Mouse (Mus musculus): Measurements from ENCODE around the gene Smagp. TPM values are rescaled to one million over a fixed set of nuclear protein-coding genes. Genes with fewer than 3 reads are reported as not detected.
"Not testable (repeated sequence)": the region's sequence is repeated elsewhere in the genome, so short reads cannot be mapped to it uniquely, and the experiment has no call there.

Gene Smagp
- polyA plus RNA-seq, 1 experiment from 2014 or later = 28.4 TPM

DNA sequence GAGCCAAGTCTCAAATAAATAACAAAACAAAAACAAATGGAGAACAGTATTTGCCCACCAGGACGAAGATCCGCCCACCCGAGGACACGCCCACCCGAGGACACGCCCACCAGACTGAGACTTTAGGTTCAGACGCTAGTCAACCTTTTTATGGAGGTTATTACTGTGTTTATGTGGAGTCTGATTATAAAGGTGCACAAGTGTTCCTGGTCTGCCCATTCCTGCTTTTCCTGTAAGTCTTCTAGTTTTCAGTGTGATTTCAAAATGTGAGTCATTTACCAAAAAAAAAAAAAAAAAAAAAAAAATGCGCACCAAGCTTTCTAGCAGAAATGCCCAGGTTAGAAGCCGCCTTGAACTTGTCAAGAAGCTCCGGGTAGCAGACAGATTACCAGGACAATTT is 9.5 kb downstream of the Smagp start:
- Histone ChIP-seq H3K4me1 (ENCODE audit: control insufficient read depth, insufficient read depth, low read length) (no peaks in the 10 kb centered on the region), H3K4me2 (replicated peaks; ENCODE audit: low read depth, low read length) (no peak overlapping the region), H3K4me3 (ENCODE audit: low read length) (no peak overlapping the region), H3K9me3 (ENCODE audit: control insufficient read depth, low read length) (no peaks in the 10 kb centered on the region), H3K27ac (ENCODE audit: low read depth, low read length) (no peak overlapping the region), H3K27me3 (ENCODE audit: control insufficient read depth, insufficient read depth, low read length) (no peaks in the 10 kb centered on the region), H3K36me3 (ENCODE audit: control insufficient read depth, insufficient read depth, low read length) (no peaks in the 10 kb centered on the region), H3K9ac (ENCODE audit: low read depth, low read length) (no peak overlapping the region)
- no peak for ATAC-seq (ENCODE audit: low FRiP score, low TSS enrichment)
- 18% methylated on average over 10 of the region's 10 CpGs for WGBS

DNA sequence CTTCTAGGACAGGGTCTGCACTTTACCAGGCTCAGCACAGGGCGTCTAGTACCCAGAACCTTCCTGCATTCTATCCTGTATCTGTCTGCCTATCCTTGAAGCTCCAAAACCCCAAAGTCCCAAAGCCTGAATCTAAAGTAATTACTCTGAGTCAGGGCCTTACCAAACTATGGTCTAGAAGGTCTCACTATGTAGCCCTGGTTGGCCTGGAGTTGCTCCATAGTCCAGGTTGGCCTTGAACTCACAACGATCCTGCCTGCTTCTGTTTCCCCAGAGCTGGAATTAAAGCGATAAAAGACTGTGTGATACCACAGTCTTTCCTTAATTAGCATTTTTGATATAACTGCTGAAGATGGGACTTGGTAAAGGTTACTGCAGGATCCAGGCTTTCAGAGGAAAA is 12.3 kb downstream of the Smagp start:
- no peaks in the 10 kb centered on the region for H3K9me3 ChIP-seq (ENCODE audit: control insufficient read depth, low read length)
- WGBS = 88% methylated on average over 3 of the region's 3 CpGs
- no peak for ATAC-seq (ENCODE audit: low FRiP score, low TSS enrichment)

GRCm38 (mm10) chr15:100623754-100624153 is 13.0 kb downstream of the Smagp start:
- Histone ChIP-seq H3K36me3 (ENCODE audit: control insufficient read depth, insufficient read depth, low read length) (peaks cover 23% of the 10 kb centered on the region), H3K4me1 (ENCODE audit: control insufficient read depth, insufficient read depth, low read length) (no peaks in the 10 kb centered on the region), H3K9me3 (ENCODE audit: control insufficient read depth, low read length) (no peaks in the 10 kb centered on the region), H3K4me3 (ENCODE audit: low read length) (no peak overlapping the region), H3K4me2 (replicated peaks; ENCODE audit: low read depth, low read length) (no peak overlapping the region), H3K9ac (ENCODE audit: low read depth, low read length) (no peak overlapping the region), H3K27ac (ENCODE audit: low read depth, low read length) (no peak overlapping the region), H3K27me3 (ENCODE audit: control insufficient read depth, insufficient read depth, low read length) (no peaks in the 10 kb centered on the region)
- 91% methylated on average over 9 of the region's 9 CpGs for WGBS
- no peak for ATAC-seq (ENCODE audit: low FRiP score, low TSS enrichment)

More for the DNA sequence above, 12.3 kb downstream of the Smagp start:
- H3K27me3 ChIP-seq (ENCODE audit: control insufficient read depth, insufficient read depth, low read length) = no peaks in the 10 kb centered on the region
- no peak overlapping the region for H3K4me3 ChIP-seq (ENCODE audit: low read length)
- no peaks in the 10 kb centered on the region for H3K4me1 ChIP-seq (ENCODE audit: control insufficient read depth, insufficient read depth, low read length)
- H3K9ac ChIP-seq (ENCODE audit: low read depth, low read length) = no peak overlapping the region
- H3K36me3 ChIP-seq (ENCODE audit: control insufficient read depth, insufficient read depth, low read length) = peaks cover 16% of the 10 kb centered on the region
- H3K4me2 ChIP-seq (replicated peaks; ENCODE audit: low read depth, low read length) = no peak overlapping the region
- H3K27ac ChIP-seq (ENCODE audit: low read depth, low read length) = no peak overlapping the region

GRCm38 (mm10) chr15:100622164-100622563 is 14.6 kb downstream of the Smagp start:
- no peak overlapping the region for H3K4me3 ChIP-seq (ENCODE audit: low read length)
- WGBS = 85% methylated on average over 7 of the region's 7 CpGs
- no peaks in the 10 kb centered on the region for H3K4me1 ChIP-seq (ENCODE audit: control insufficient read depth, insufficient read depth, low read length)
- H3K4me2 ChIP-seq (replicated peaks; ENCODE audit: low read depth, low read length) = no peak overlapping the region
- H3K9ac ChIP-seq (ENCODE audit: low read depth, low read length) = no peak overlapping the region
- no peak overlapping the region for H3K27ac ChIP-seq (ENCODE audit: low read depth, low read length)
- no peaks in the 10 kb centered on the region for H3K9me3 ChIP-seq (ENCODE audit: control insufficient read depth, low read length)
- no peaks in the 10 kb centered on the region for H3K27me3 ChIP-seq (ENCODE audit: control insufficient read depth, insufficient read depth, low read length)
- no peak for ATAC-seq (ENCODE audit: low FRiP score, low TSS enrichment)
- H3K36me3 ChIP-seq (ENCODE audit: control insufficient read depth, insufficient read depth, low read length) = peaks cover 37% of the 10 kb centered on the region

DNA sequence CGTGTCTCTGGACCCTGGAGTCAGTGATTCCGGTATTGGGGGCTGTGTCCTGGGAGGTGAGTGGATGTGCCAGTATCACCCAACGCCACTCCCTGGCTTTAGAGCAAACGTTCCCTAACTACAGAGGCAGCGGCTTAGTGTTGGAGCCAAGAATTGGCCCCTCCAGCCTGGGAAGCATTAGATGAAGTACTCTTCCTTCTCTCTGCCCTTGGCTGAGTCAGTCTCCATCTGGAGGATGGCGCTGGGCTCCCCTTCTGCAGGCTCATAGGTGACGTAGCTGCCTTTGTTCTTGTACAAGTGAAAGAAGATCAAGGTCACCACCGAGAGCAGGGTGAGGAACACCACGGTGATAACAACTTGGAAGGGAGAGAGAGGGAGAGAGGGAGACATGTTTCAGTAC is 15.1 kb downstream of the Smagp start:
- H3K27ac ChIP-seq (ENCODE audit: low read depth, low read length); ATAC-seq (ENCODE audit: low FRiP score, low TSS enrichment); H3K4me3 ChIP-seq (ENCODE audit: low read length); H3K4me2 ChIP-seq (replicated peaks; ENCODE audit: low read depth, low read length); H3K9ac ChIP-seq (ENCODE audit: low read depth, low read length); H3K9me3 ChIP-seq (ENCODE audit: control insufficient read depth, low read length); H3K27me3 ChIP-seq (ENCODE audit: control insufficient read depth, insufficient read depth, low read length); H3K4me1 ChIP-seq (ENCODE audit: control insufficient read depth, insufficient read depth, low read length): not testable (repeated sequence)
- WGBS = 66% methylated on average over 9 of the region's 9 CpGs
- peaks cover 40% of the 10 kb centered on the region for H3K36me3 ChIP-seq (ENCODE audit: control insufficient read depth, insufficient read depth, low read length)

DNA sequence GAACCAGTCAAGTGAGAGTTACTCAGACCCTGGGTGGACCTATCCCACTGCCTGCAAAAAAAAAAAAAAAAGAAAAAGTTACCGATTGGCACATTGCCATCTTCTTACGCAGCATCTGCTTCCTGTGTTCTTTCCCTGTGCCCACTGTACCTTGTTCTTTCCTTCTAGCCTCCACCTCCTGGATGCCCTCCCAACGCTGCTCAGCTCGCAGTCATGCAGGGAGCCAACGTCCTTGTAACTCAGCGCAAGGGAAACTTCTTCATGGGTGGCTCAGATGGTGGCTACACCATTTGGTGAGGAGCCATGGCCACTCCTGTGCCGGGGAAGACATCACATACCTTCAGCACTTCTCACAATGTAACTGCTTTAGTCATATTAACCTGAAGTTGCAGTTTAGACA is 17.5 kb downstream of the Smagp start:
- Histone ChIP-seq H3K27ac (ENCODE audit: low read depth, low read length) (no peak overlapping the region), H3K9me3 (ENCODE audit: control insufficient read depth, low read length) (no peaks in the 10 kb centered on the region), H3K9ac (ENCODE audit: low read depth, low read length) (no peak overlapping the region), H3K4me3 (ENCODE audit: low read length) (no peak overlapping the region), H3K36me3 (ENCODE audit: control insufficient read depth, insufficient read depth, low read length) (peaks cover 40% of the 10 kb centered on the region), H3K27me3 (ENCODE audit: control insufficient read depth, insufficient read depth, low read length) (no peaks in the 10 kb centered on the region), H3K4me1 (ENCODE audit: control insufficient read depth, insufficient read depth, low read length) (peaks cover 8% of the 10 kb centered on the region; the same call in 1 of the 2 replicates), H3K4me2 (replicated peaks; ENCODE audit: low read depth, low read length) (no peak overlapping the region)
- ATAC-seq (ENCODE audit: low FRiP score, low TSS enrichment) = no peak
- 89% methylated on average over 7 of the region's 7 CpGs for WGBS

GRCm38 (mm10) chr15:100616221-100616620 is 20.5 kb downstream of the Smagp start:
- Histone ChIP-seq H3K4me1 (ENCODE audit: control insufficient read depth, insufficient read depth, low read length) (peaks cover 14% of the 10 kb centered on the region; the same call in 1 of the 2 replicates), H3K27me3 (ENCODE audit: control insufficient read depth, insufficient read depth, low read length) (no peaks in the 10 kb centered on the region), H3K36me3 (ENCODE audit: control insufficient read depth, insufficient read depth, low read length) (peaks cover 40% of the 10 kb centered on the region), H3K4me2 (replicated peaks; ENCODE audit: low read depth, low read length) (peak overlapping the region; percentile 70), H3K4me3 (ENCODE audit: low read length) (peak overlapping the region; percentile 91), H3K9me3 (ENCODE audit: control insufficient read depth, low read length) (no peaks in the 10 kb centered on the region), H3K27ac (ENCODE audit: low read depth, low read length) (peak overlapping the region; percentile 97), H3K9ac (ENCODE audit: low read depth, low read length) (peak overlapping the region; percentile 86)
- WGBS = 1% methylated on average over 19 of the region's 19 CpGs
- ATAC-seq (ENCODE audit: low FRiP score, low TSS enrichment) = peak; percentile 2; the same call in 1 of the 2 replicates

GRCm38 (mm10) chr15:100615825-100616220 is 20.9 kb downstream of the Smagp start:
- Histone ChIP-seq H3K36me3 (ENCODE audit: control insufficient read depth, insufficient read depth, low read length) (peaks cover 37% of the 10 kb centered on the region), H3K9ac (ENCODE audit: low read depth, low read length) (peak overlapping the region; percentile 86), H3K4me2 (replicated peaks; ENCODE audit: low read depth, low read length) (peak overlapping the region; percentile 70), H3K27ac (ENCODE audit: low read depth, low read length) (peak overlapping the region; percentile 97), H3K4me3 (ENCODE audit: low read length) (peak overlapping the region; percentile 91), H3K4me1 (ENCODE audit: control insufficient read depth, insufficient read depth, low read length) (peaks cover 14% of the 10 kb centered on the region; the same call in 1 of the 2 replicates), H3K9me3 (ENCODE audit: control insufficient read depth, low read length) (no peaks in the 10 kb centered on the region), H3K27me3 (ENCODE audit: control insufficient read depth, insufficient read depth, low read length) (no peaks in the 10 kb centered on the region)
- WGBS = under 1% methylated on average over 42 of the region's 43 CpGs
- ATAC-seq (ENCODE audit: low FRiP score, low TSS enrichment) = peak; percentile 81

DNA sequence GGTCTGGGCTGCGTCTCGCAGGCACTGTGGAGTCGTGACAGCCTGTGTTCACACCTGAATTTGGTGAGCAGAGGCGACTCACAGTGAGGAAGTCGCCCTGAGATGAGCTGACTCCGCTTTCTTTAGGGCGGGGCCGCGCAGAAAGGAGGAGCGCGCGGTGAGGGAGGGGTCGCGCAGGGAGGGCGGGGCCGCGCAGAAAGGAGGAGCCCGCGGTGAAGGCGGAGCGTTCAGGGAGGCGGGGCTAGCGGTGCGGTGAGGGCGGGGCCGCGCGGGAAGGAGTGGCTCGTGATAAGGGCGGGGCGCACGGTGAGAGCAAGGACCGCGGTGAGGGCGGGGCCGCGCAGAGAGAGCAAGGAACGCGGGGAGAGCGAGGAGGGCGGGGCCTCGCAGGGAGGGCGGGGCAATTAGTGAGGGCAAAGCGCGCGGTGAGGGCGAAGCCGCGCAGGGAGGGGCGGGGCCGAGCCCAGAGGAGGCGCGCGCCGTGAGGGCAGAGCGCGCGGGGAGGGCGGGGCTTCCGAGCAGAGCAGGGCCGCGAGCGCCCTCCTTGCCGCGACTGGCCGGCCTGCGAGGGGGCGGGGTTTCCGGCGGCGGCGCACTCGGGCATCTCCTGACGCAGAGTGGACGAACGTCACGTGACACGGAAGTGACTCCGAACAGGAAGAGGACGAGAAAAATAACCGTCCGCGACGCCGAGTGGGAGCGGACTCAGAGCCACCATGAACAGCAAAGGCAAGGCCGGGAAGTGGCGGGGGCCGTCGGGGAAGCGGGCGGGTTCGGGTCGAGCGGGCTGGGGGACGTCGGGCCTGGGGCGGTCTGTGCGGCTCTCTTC is 21.5 kb downstream of the Smagp start, which contains the start of gene Dazap2:
Dazap2 (plus strand) TSS at position 354 of the 829 bp plus-strand sequence.
- H3K9me3 ChIP-seq (ENCODE audit: control insufficient read depth, low read length) = no peaks in the 10 kb centered on the region
- no peaks in the 10 kb centered on the region for H3K27me3 ChIP-seq (ENCODE audit: control insufficient read depth, insufficient read depth, low read length)
- peak within 1 kb of the TSS; percentile 85 for H3K4me2 ChIP-seq (replicated peaks; ENCODE audit: low read depth, low read length)
- peaks cover 31% of the 10 kb centered on the region for H3K36me3 ChIP-seq (ENCODE audit: control insufficient read depth, insufficient read depth, low read length)
- peak within 1 kb of the TSS; percentile 97 for H3K27ac ChIP-seq (ENCODE audit: low read depth, low read length)
- under 1% methylated on average over 88 of the region's 99 CpGs for WGBS
- peak within 1 kb of the TSS; percentile 91 for H3K4me3 ChIP-seq (ENCODE audit: low read length)
- H3K9ac ChIP-seq (ENCODE audit: low read depth, low read length) = peak within 1 kb of the TSS; percentile 86
- peaks cover 14% of the 10 kb centered on the region; the same call in 1 of the 2 replicates for H3K4me1 ChIP-seq (ENCODE audit: control insufficient read depth, insufficient read depth, low read length)
- ATAC-seq (ENCODE audit: low FRiP score, low TSS enrichment) = peak; percentile 85

All from kidney, embryonic 14.5 days (tissue).